Mouse (Mus musculus): Measurements from ENCODE around the gene Ttc30a2. TPM values are rescaled to one million over a fixed set of nuclear protein-coding genes. Genes with fewer than 3 reads are reported as not detected.
"Not testable (repeated sequence)": the region's sequence is repeated elsewhere in the genome, so short reads cannot be mapped to it uniquely, and the experiment has no call there.

Gene Ttc30a2
- polyA plus RNA-seq, 1 experiment from 2014 or later, result 0.68 TPM

DNA sequence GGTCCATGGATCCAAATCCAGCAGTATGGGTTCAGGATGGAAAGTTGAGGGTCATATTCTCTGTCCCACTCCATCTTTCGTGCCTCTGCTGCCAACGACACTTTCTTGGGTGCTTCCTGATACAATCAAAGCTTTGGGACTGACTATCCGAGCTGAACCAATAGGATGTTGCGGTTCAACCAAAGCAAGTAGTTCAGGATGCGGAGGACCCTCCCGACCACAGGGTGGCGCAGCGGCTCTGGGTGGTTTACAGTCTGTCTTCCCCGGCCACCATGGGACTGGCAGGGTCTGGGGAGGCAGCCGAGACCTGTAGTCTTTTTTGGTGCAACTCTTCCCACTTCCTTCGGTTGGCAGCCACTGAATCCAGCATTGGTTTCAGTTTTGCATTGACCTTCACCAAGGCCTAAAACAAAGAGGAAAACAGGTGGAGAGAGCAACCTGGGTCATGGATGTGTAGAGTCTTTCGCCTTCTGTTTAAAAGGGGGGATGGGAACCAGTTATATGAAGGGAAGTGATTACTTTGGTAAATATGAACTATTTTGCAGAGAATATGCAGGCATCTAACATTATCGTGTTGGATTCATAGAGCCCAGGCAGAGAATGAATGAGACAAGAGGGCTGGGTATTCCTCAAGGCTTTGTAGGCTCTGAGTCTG is 13.0 kb upstream of the Ttc30a2 start:
- Histone ChIP-seq H3K4me2 (no peak overlapping the region), H3K4me3 (no peak overlapping the region), H3K9me3 (no peaks in the 10 kb centered on the region), H3K4me1 (peaks cover 24% of the 10 kb centered on the region), H3K27ac (no peak overlapping the region), H3K27me3 (replicated peaks) (no peaks in the 10 kb centered on the region), H3K9ac (no peak overlapping the region), H3K36me3 (replicated peaks) (no peaks in the 10 kb centered on the region)
- WGBS, result 51% methylated on average over 13 of the region's 13 CpGs
- ATAC-seq (replicated peaks), result no peak

DNA sequence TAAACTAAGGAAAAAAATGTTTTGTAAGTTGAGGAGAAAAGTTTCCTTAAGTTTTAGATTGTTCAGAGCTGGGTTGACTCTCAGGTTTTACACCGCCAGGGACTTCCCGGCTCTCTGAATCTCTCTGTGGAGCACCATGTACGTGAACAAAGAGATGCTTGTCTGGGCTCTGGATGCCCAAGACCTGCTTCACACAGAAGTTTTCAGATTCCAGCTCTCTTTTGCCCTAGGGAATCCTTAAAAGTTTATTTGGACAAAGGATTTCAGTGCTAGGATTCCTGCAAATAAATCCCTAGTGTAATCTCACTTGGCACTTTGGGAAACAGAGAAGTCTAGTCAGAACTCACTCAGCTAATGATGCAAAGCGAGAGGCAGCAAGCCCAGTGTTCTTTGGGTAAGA is 11.7 kb upstream of the Ttc30a2 start:
- Histone ChIP-seq H3K4me1 (peaks cover 30% of the 10 kb centered on the region), H3K4me2 (no peak overlapping the region), H3K27ac (peak overlapping the region; percentile 91), H3K4me3 (no peak overlapping the region), H3K9ac (no peak overlapping the region), H3K27me3 (replicated peaks) (no peaks in the 10 kb centered on the region), H3K9me3 (no peaks in the 10 kb centered on the region), H3K36me3 (replicated peaks) (no peaks in the 10 kb centered on the region)
- whole genome bisulfite sequencing, result 55% methylated on average over 4 of the region's 4 CpGs
- no peak for ATAC-seq (replicated peaks)

GRCm38 (mm10) chr2:75988779-75989363 is 10.9 kb upstream of the Ttc30a2 start:
- Histone ChIP-seq H3K9ac (0 out of 2 replicates have a peak overlapping the region, but pooled peaks have one; percentile 24), H3K4me1 (peaks cover 30% of the 10 kb centered on the region), H3K4me2 (peak overlapping the region; percentile 31), H3K27me3 (replicated peaks) (no peaks in the 10 kb centered on the region), H3K9me3 (no peaks in the 10 kb centered on the region), H3K36me3 (replicated peaks) (no peaks in the 10 kb centered on the region), H3K4me3 (no peak overlapping the region), H3K27ac (peak overlapping the region; percentile 91)
- peak; percentile 76 for ATAC-seq (replicated peaks)
- WGBS, result 25% methylated on average over 7 of the region's 7 CpGs

GRCm38 (mm10) chr2:75988378-75988777 is 10.4 kb upstream of the Ttc30a2 start:
- H3K9me3 ChIP-seq, result no peaks in the 10 kb centered on the region
- H3K36me3 ChIP-seq (replicated peaks), result no peaks in the 10 kb centered on the region
- WGBS, result 41% methylated on average over 4 of the region's 4 CpGs
- peaks cover 30% of the 10 kb centered on the region for H3K4me1 ChIP-seq
- H3K9ac ChIP-seq, result no peak overlapping the region
- peak; percentile 69 for ATAC-seq (replicated peaks)
- no peaks in the 10 kb centered on the region for H3K27me3 ChIP-seq (replicated peaks)
- H3K27ac ChIP-seq, result peak overlapping the region; percentile 91
- peak overlapping the region; percentile 31; the same call in 1 of the 2 replicates for H3K4me2 ChIP-seq
- H3K4me3 ChIP-seq, result no peak overlapping the region

- ATAC-seq (replicated peaks), result no peak
- no peak overlapping the region for H3K4me3 ChIP-seq
- peaks cover 30% of the 10 kb centered on the region for H3K4me1 ChIP-seq
- no peaks in the 10 kb centered on the region for H3K36me3 ChIP-seq (replicated peaks)
- H3K9me3 ChIP-seq, result no peaks in the 10 kb centered on the region
- peak overlapping the region; percentile 91 for H3K27ac ChIP-seq
- 70% methylated on average over 9 of the region's 9 CpGs for WGBS
- no peaks in the 10 kb centered on the region for H3K27me3 ChIP-seq (replicated peaks)
- H3K9ac ChIP-seq, result no peak overlapping the region
- H3K4me2 ChIP-seq, result no peak overlapping the region
Measured at GRCm38 (mm10) chr2:75987739-75988138, 9.8 kb upstream of the Ttc30a2 start.

- H3K4me2 ChIP-seq, result no peak overlapping the region
- WGBS, result 1% methylated on average over 2 of the region's 2 CpGs
- ATAC-seq (replicated peaks), result peak; percentile 60
- H3K27me3 ChIP-seq (replicated peaks), result no peaks in the 10 kb centered on the region
- H3K9me3 ChIP-seq, result no peaks in the 10 kb centered on the region
- H3K36me3 ChIP-seq (replicated peaks), result no peaks in the 10 kb centered on the region
- no peak overlapping the region for H3K9ac ChIP-seq
- H3K4me1 ChIP-seq, result peaks cover 30% of the 10 kb centered on the region
- H3K27ac ChIP-seq, result peak overlapping the region; percentile 68
- H3K4me3 ChIP-seq, result no peak overlapping the region
Measured at GRCm38 (mm10) chr2:75985124-75985523, 7.2 kb upstream of the Ttc30a2 start.

DNA sequence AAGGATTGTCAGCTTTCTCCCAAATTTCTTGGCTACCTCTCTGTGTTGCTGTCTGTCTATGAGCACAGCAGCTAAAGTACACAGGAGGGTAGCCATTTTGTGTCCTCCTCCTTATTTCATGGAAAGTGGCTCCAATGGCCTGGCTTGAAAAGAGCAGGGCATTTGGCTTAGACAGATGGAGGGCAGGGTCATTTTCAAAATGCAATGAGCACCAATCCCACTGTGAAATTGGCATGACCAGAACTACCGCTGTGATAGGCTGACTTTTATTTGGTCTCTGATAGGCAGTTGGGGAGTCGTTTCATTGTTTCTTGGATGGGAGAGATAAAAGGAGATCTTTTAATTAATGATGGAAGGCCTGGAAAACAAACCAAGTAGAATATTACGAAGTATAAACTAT is 5.9 kb upstream of the Ttc30a2 start:
- Histone ChIP-seq H3K9me3 (no peaks in the 10 kb centered on the region), H3K4me2 (no peak overlapping the region), H3K27ac (no peak overlapping the region), H3K36me3 (replicated peaks) (no peaks in the 10 kb centered on the region), H3K4me1 (peaks cover 18% of the 10 kb centered on the region), H3K4me3 (no peak overlapping the region), H3K27me3 (replicated peaks) (no peaks in the 10 kb centered on the region), H3K9ac (no peak overlapping the region)
- WGBS, result 67% methylated on average over 3 of the region's 3 CpGs
- ATAC-seq (replicated peaks), result no peak

- H3K36me3 ChIP-seq (replicated peaks), result no peaks in the 10 kb centered on the region
- ATAC-seq (replicated peaks), result no peak
- 96% methylated on average over 3 of the region's 3 CpGs for WGBS
- no peak overlapping the region for H3K4me2 ChIP-seq
- H3K9ac ChIP-seq, result no peak overlapping the region
- no peak overlapping the region for H3K4me3 ChIP-seq
- H3K27ac ChIP-seq, result no peak overlapping the region
- H3K27me3 ChIP-seq (replicated peaks), result no peaks in the 10 kb centered on the region
- peaks cover 11% of the 10 kb centered on the region for H3K4me1 ChIP-seq
- H3K9me3 ChIP-seq, result no peaks in the 10 kb centered on the region
Measured at GRCm38 (mm10) chr2:75983091-75983490, 5.1 kb upstream of the Ttc30a2 start.

DNA sequence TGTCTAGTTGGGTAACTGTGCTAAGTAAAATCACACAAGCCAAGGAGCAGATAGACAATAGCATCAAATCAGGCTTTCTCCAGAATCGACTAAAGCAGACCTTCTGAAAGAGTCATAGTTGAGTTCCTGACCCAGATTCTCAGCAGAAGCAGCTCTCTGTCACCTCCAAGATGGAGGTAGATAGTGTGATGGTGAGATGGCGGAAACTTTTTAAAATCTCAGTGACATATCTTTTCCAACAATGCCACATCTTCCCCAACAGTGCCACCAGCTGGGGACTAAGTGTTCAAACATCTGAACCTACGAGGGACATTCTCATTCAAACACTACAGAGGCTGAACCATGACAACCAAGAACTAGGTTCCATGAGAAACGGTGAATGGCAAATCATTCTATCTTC is 4.7 kb upstream of the Ttc30a2 start:
- H3K4me3 ChIP-seq, result no peak overlapping the region
- peaks cover 6% of the 10 kb centered on the region for H3K4me1 ChIP-seq
- no peak overlapping the region for H3K4me2 ChIP-seq
- WGBS, result 97% methylated on average over 4 of the region's 4 CpGs
- no peaks in the 10 kb centered on the region for H3K9me3 ChIP-seq
- no peak overlapping the region for H3K27ac ChIP-seq
- H3K27me3 ChIP-seq (replicated peaks), result no peaks in the 10 kb centered on the region
- H3K36me3 ChIP-seq (replicated peaks), result no peaks in the 10 kb centered on the region
- ATAC-seq (replicated peaks), result no peak
- H3K9ac ChIP-seq, result no peak overlapping the region

DNA sequence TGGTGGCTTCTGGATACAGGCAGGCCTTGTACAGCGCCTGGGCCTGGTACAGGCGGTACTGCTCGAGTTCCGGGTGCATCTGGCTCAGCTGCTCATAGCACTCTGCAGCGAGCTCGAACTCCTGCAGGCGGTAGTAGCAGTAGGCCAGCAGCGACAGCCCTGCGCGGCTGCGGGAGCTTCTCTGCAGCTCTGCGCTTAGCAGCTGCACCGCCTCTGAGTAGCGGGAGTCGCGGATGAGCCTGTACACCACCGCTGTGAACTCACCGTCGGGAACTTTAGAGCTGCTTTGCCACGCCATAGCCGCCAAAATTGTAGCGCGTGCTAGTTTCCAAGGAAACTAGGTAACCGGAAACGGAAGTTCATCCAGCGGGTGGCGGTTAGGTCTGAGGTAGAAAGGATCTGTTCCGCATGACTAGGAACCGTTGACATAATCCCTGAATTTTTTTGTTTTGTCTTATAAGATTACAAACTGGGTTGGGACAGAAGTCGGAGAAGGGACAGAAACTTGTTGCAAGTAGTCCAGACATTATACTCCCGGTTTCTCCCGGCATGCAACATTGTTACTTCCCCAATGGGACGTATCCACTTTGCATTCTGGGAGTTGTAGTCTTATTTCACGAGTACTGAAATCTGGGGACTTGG is 3.6 kb upstream of the Ttc30a2 start, which contains the start of gene Ttc30a1:
TSS of gene Ttc30a1 (minus strand) at position 528 of the 642 bp plus-strand sequence.
- H3K4me2 ChIP-seq, result peak within 1 kb of the TSS; percentile 79
- not testable (repeated sequence) for H3K27me3 ChIP-seq (replicated peaks)

DNA sequence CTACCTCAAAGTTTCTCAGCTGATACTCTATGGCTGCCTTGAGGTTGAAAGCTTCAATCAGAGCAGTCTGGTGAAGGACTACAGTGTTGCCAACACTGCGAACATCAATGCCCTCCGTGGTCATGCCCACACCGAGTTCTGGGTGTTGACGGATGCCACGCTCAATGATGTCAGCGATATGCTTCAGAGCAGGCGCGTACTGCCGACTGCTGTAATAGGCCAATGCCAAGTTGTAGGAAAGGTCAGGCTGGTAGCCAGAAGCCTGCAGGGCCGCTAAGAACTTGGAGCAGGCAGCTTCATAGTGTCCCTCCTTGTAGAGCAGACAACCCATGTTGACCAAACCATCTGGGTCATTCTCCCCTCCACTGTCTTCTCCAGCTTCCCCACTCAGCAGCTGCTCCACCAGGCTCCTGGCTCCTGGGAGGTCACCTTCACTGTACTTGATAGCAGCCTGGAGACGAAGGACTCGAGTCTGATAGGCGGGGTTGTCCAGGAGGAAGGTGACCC is 3.0 kb upstream of the Ttc30a2 start:
- not testable (repeated sequence) for H3K36me3 ChIP-seq (replicated peaks); H3K27me3 ChIP-seq (replicated peaks); H3K4me1 ChIP-seq; H3K27ac ChIP-seq; H3K9ac ChIP-seq; H3K9me3 ChIP-seq
- H3K4me3 ChIP-seq, result peak overlapping the region; percentile 53
- ATAC-seq (replicated peaks), result peak; percentile 16
- 98% methylated on average over 13 of the region's 13 CpGs for WGBS
- peak overlapping the region; percentile 79 for H3K4me2 ChIP-seq

More for the DNA sequence above, 3.6 kb upstream of the Ttc30a2 start, which contains the start of gene Ttc30a1:
- peak; percentile 66 for ATAC-seq (replicated peaks)
- H3K27ac ChIP-seq, result peak within 1 kb of the TSS; percentile 64
- H3K9me3 ChIP-seq; H3K36me3 ChIP-seq (replicated peaks); H3K4me1 ChIP-seq: not testable (repeated sequence)
- 4% methylated on average over 34 of the region's 34 CpGs for WGBS
- peak within 1 kb of the TSS; percentile 53 for H3K4me3 ChIP-seq
- H3K9ac ChIP-seq, result peak within 1 kb of the TSS; percentile 28; the same call in 1 of the 2 replicates

DNA sequence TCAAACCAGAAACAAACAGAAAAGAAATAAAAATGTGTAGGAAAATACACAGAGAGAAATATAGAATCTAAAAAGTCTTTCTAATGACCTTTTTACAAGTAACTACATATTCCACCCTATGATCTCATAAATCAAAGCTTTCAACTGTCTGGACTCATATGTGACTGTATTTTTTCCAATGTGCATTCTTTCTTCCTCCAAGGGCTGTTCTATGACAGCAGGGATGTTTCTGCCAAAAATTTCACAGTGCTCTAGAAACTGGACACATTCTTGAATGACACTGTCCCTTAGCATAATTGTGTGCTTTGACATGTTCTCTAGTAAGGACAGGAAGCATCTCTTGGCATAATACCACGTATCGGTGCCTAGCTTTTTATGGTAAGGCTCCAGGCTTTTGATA is 1.9 kb downstream of the Ttc30a2 start:
- not testable (repeated sequence) for H3K9ac ChIP-seq; H3K27ac ChIP-seq; H3K4me2 ChIP-seq; H3K4me1 ChIP-seq; ATAC-seq (replicated peaks); H3K27me3 ChIP-seq (replicated peaks); H3K9me3 ChIP-seq; H3K36me3 ChIP-seq (replicated peaks); H3K4me3 ChIP-seq
- WGBS, result 85% methylated on average over 2 of the region's 2 CpGs
